Mouse (Mus musculus) bone marrow macrophage, adult 2 months (primary cell): ENCODE results near the gene Actg1.

Source experiments
- CTCF ChIP-seq: IDR thresholded peaks from 2 replicates; pipeline ENCODE4 v1.5.1; 2012; ENCODE audit warnings: low read depth, mild to moderate bottlenecking, low read length, moderate library complexity
- POLR2A ChIP-seq: IDR thresholded peaks from 2 replicates; pipeline ENCODE4 v1.6.1; 2012; ENCODE audit warnings: mild to moderate bottlenecking, low read depth, low read length, borderline replicate concordance

- TF ChIP-seq CTCF (no peak), POLR2A (no peak)
These were observed 3.2 kb downstream of the Actg1 start for GRCm38 (mm10) chr11:120345067-120345681.
